Mouse (Mus musculus): ENCODE results near the gene Mast4.

- no peak for TF ChIP-seq CTCF (IDR thresholded peaks at IDR 0.05; ENCODE audit: low read depth)
- no peak for TF ChIP-seq EP300 (IDR thresholded peaks at IDR 0.05; ENCODE audit: low read depth)
Observed at GRCm38 (mm10) chr13:103014631-103015030, 319.7 kb downstream of the Mast4 start.

Data from liver, embryonic 14.5 days (tissue).